Comparison of ENCODE assay signal across 23 mouse cellular contexts in genomic region chr12:91264828-91265355, GRCm38 (mm10).
DNase-seq lines count a peak whose midpoint lies in the region; ATAC-seq and TF ChIP-seq lines count a peak whose summit lies in the region.
"Had no signal": no experiment of that assay in that cellular context is flagged by ENCODE, and none has a peak within 500 bp of the region (broad histone marks: within the 10 kb centered on the region; RNA-seq: fewer than 3 reads in every experiment).

No protein-coding gene starts in this region.

- no peak overlapping the region for H3K27ac ChIP-seq in forebrain, embryonic 11.5 days (ENCODE audit: low read depth, low read length)
- H3K27ac ChIP-seq in forebrain, embryonic 15.5 days (replicated peaks) = no peak overlapping the region
- H3K27ac ChIP-seq in hindbrain, embryonic 11.5 days (ENCODE audit: low read depth, low read length) = no peak overlapping the region
- no peak overlapping the region for H3K27ac ChIP-seq in hindbrain, embryonic 16.5 days (ENCODE audit: low read depth, low read length)
- peak overlapping the region; percentile 39; the same call in 1 of the 2 replicates for H3K27ac ChIP-seq in midbrain, embryonic 13.5 days
- no peak overlapping the region for H3K27ac ChIP-seq in midbrain, embryonic 14.5 days (replicated peaks; ENCODE audit: low read depth, low read length)
- H3K27ac ChIP-seq: heart, adult 2 months; hindbrain, embryonic 15.5 days; intestine, embryonic 15.5 days; layer of hippocampus, adult 2 months; limb, embryonic 13.5 days; lung, embryonic 15.5 days had no signal

- 0 out of 2 replicates have a peak, but pooled peaks have one; percentile 1 for ATAC-seq in forebrain, embryonic 11.5 days (replicated peaks; ENCODE audit: low FRiP score)
- no peak for ATAC-seq in forebrain, embryonic 15.5 days (replicated peaks)
- ATAC-seq in hindbrain, embryonic 11.5 days (ENCODE audit: low FRiP score) = 0 out of 2 replicates have a peak, but pooled peaks have one; percentile 14
- no peak for ATAC-seq in hindbrain, embryonic 16.5 days
- peak; percentile 41 for ATAC-seq in midbrain, embryonic 13.5 days
- ATAC-seq in midbrain, embryonic 14.5 days (ENCODE audit: low FRiP score, low TSS enrichment) = no peak
- ATAC-seq: intestine, embryonic 15.5 days had no signal

- WGBS in forebrain, embryonic 11.5 days = 60% methylated on average over 3 of the region's 3 CpGs
- 26% methylated on average over 3 of the region's 3 CpGs for WGBS in forebrain, embryonic 15.5 days
- 76% methylated on average over 3 of the region's 3 CpGs for WGBS in hindbrain, embryonic 11.5 days
- 48% methylated on average over 3 of the region's 3 CpGs for WGBS in hindbrain, embryonic 16.5 days
- WGBS in midbrain, embryonic 13.5 days = 55% methylated on average over 3 of the region's 3 CpGs
- WGBS in midbrain, embryonic 14.5 days = 43% methylated on average over 3 of the region's 3 CpGs

- no peak for DNase-seq in forebrain, embryonic 11.5 days (ENCODE audit: low spot score)
- no peak for DNase-seq in hindbrain, embryonic 11.5 days (ENCODE audit: low spot score)
- no peak for DNase-seq in midbrain, embryonic 14.5 days
- peak; percentile 54 for DNase-seq in brain, embryonic 14.5 days (ENCODE audit: low read depth)
- DNase-seq in layer of hippocampus, postnatal 10 days (ENCODE audit: low spot score in 2 of 2) = no peak
- DNase-seq: cerebellum, adult 11 months; cerebellum, adult 9-10 months; gastrocnemius, postnatal 14 days; heart, adult 2 months; kidney, adult 2 months; kidney, postnatal 36 days; thymus, postnatal 14 days had no signal

- H3K27me3 ChIP-seq in forebrain, embryonic 11.5 days (ENCODE audit: control insufficient read depth, insufficient read depth, low read length) = no peaks in the 10 kb centered on the region
- no peaks in the 10 kb centered on the region for H3K27me3 ChIP-seq in forebrain, embryonic 15.5 days
- H3K27me3 ChIP-seq in hindbrain, embryonic 11.5 days (ENCODE audit: control insufficient read depth, insufficient read depth, low read length) = no peaks in the 10 kb centered on the region
- H3K27me3 ChIP-seq in hindbrain, embryonic 16.5 days (replicated peaks; ENCODE audit: control insufficient read depth, insufficient read depth, low read length) = no peaks in the 10 kb centered on the region
- no peaks in the 10 kb centered on the region for H3K27me3 ChIP-seq in midbrain, embryonic 13.5 days
- no peaks in the 10 kb centered on the region for H3K27me3 ChIP-seq in midbrain, embryonic 14.5 days (ENCODE audit: control insufficient read depth, insufficient read depth, low read length)
- H3K27me3 ChIP-seq: heart, embryonic 12.5 days; hindbrain, embryonic 15.5 days; intestine, embryonic 15.5 days; limb, embryonic 13.5 days; lung, embryonic 15.5 days had no signal

- H3K9ac ChIP-seq in forebrain, embryonic 11.5 days (ENCODE audit: low read length) = no peak overlapping the region
- no peak overlapping the region for H3K9ac ChIP-seq in forebrain, embryonic 15.5 days (replicated peaks)
- no peak overlapping the region for H3K9ac ChIP-seq in hindbrain, embryonic 11.5 days (ENCODE audit: low read depth, low read length)
- H3K9ac ChIP-seq in hindbrain, embryonic 16.5 days (ENCODE audit: low read depth, low read length) = no peak overlapping the region
- no peak overlapping the region for H3K9ac ChIP-seq in midbrain, embryonic 13.5 days (replicated peaks)
- H3K9ac ChIP-seq in midbrain, embryonic 14.5 days (replicated peaks; ENCODE audit: low read length) = no peak overlapping the region
- H3K9ac ChIP-seq: heart, embryonic 12.5 days; hindbrain, embryonic 15.5 days; intestine, embryonic 15.5 days; limb, embryonic 13.5 days; lung, embryonic 15.5 days had no signal

- no peak for TF ChIP-seq POLR2A in brain, embryonic 14.5 days (IDR thresholded peaks at IDR 0.05; ENCODE audit: borderline replicate concordance, extremely low read depth, insufficient read depth, insufficient read length, poor library complexity, severe bottlenecking)

- H3K36me3 ChIP-seq in forebrain, embryonic 11.5 days (ENCODE audit: control insufficient read depth, insufficient read depth, low read length) = no peaks in the 10 kb centered on the region
- no peaks in the 10 kb centered on the region for H3K36me3 ChIP-seq in forebrain, embryonic 15.5 days
- no peaks in the 10 kb centered on the region for H3K36me3 ChIP-seq in hindbrain, embryonic 11.5 days (ENCODE audit: control insufficient read depth, insufficient read depth, low read length)
- no peaks in the 10 kb centered on the region for H3K36me3 ChIP-seq in hindbrain, embryonic 16.5 days (ENCODE audit: control insufficient read depth, insufficient read depth, low read length)
- no peaks in the 10 kb centered on the region for H3K36me3 ChIP-seq in midbrain, embryonic 13.5 days
- no peaks in the 10 kb centered on the region for H3K36me3 ChIP-seq in midbrain, embryonic 14.5 days (ENCODE audit: control insufficient read depth, insufficient read depth, low read length)
- H3K36me3 ChIP-seq: heart, embryonic 12.5 days; hindbrain, embryonic 15.5 days; intestine, embryonic 15.5 days; limb, embryonic 13.5 days; lung, embryonic 15.5 days had no signal

- H3K4me3 ChIP-seq in forebrain, embryonic 11.5 days (ENCODE audit: low read depth, low read length) = no peak overlapping the region
- no peak overlapping the region for H3K4me3 ChIP-seq in forebrain, embryonic 15.5 days
- H3K4me3 ChIP-seq in hindbrain, embryonic 11.5 days (ENCODE audit: low read depth, low read length) = no peak overlapping the region
- H3K4me3 ChIP-seq in hindbrain, embryonic 16.5 days (ENCODE audit: low read length) = no peak overlapping the region
- no peak overlapping the region for H3K4me3 ChIP-seq in midbrain, embryonic 13.5 days (replicated peaks)
- H3K4me3 ChIP-seq in midbrain, embryonic 14.5 days (replicated peaks; ENCODE audit: low read depth, low read length) = no peak overlapping the region
- H3K4me3 ChIP-seq: heart, adult 2 months; heart, embryonic 12.5 days; hindbrain, embryonic 15.5 days; intestine, embryonic 15.5 days; layer of hippocampus, adult 2 months; limb, embryonic 13.5 days; lung, embryonic 15.5 days had no signal

- H3K4me2 ChIP-seq in forebrain, embryonic 11.5 days (ENCODE audit: low read depth, low read length, severe bottlenecking) = no peak overlapping the region
- no peak overlapping the region for H3K4me2 ChIP-seq in forebrain, embryonic 15.5 days (replicated peaks)
- H3K4me2 ChIP-seq in hindbrain, embryonic 11.5 days (replicated peaks; ENCODE audit: low read depth, low read length) = no peak overlapping the region
- H3K4me2 ChIP-seq in hindbrain, embryonic 16.5 days (ENCODE audit: low read length) = no peak overlapping the region
- H3K4me2 ChIP-seq in midbrain, embryonic 13.5 days (replicated peaks) = no peak overlapping the region
- no peak overlapping the region for H3K4me2 ChIP-seq in midbrain, embryonic 14.5 days (ENCODE audit: low read length)
- H3K4me2 ChIP-seq: heart, embryonic 12.5 days; hindbrain, embryonic 15.5 days; intestine, embryonic 15.5 days; limb, embryonic 13.5 days; liver, embryonic 11.5 days; lung, embryonic 15.5 days had no signal

- no peak for TF ChIP-seq CTCF in brain, embryonic 14.5 days (IDR thresholded peaks at IDR 0.05; ENCODE audit: borderline replicate concordance, extremely low read depth, insufficient read depth, insufficient read length)

- no peaks in the 10 kb centered on the region for H3K9me3 ChIP-seq in forebrain, embryonic 11.5 days (ENCODE audit: control insufficient read depth, low read length)
- H3K9me3 ChIP-seq in forebrain, embryonic 15.5 days = no peaks in the 10 kb centered on the region
- no peaks in the 10 kb centered on the region for H3K9me3 ChIP-seq in hindbrain, embryonic 11.5 days (ENCODE audit: control insufficient read depth, low read length)
- H3K9me3 ChIP-seq in hindbrain, embryonic 16.5 days (ENCODE audit: control insufficient read depth, low read length) = no peaks in the 10 kb centered on the region
- H3K9me3 ChIP-seq in midbrain, embryonic 13.5 days = no peaks in the 10 kb centered on the region
- H3K9me3 ChIP-seq in midbrain, embryonic 14.5 days (ENCODE audit: control insufficient read depth, low read length) = no peaks in the 10 kb centered on the region
- H3K9me3 ChIP-seq: G1E; heart, embryonic 12.5 days; hindbrain, embryonic 15.5 days; intestine, embryonic 15.5 days; limb, embryonic 13.5 days; lung, embryonic 15.5 days had no signal

- H3K4me1 ChIP-seq in forebrain, embryonic 11.5 days (replicated peaks; ENCODE audit: control insufficient read depth, insufficient read depth, low read length) = no peaks in the 10 kb centered on the region
- peaks cover 12% of the 10 kb centered on the region for H3K4me1 ChIP-seq in forebrain, embryonic 15.5 days
- no peaks in the 10 kb centered on the region for H3K4me1 ChIP-seq in hindbrain, embryonic 11.5 days (replicated peaks; ENCODE audit: control insufficient read depth, insufficient read depth, low read length)
- H3K4me1 ChIP-seq in hindbrain, embryonic 16.5 days (ENCODE audit: control insufficient read depth, insufficient read depth, low read depth, low read length) = peaks cover 4% of the 10 kb centered on the region
- H3K4me1 ChIP-seq in midbrain, embryonic 13.5 days (replicated peaks) = peaks cover 14% of the 10 kb centered on the region
- peaks cover 13% of the 10 kb centered on the region for H3K4me1 ChIP-seq in midbrain, embryonic 14.5 days (ENCODE audit: control insufficient read depth, insufficient read depth, low read length)
- H3K4me1 ChIP-seq: intestine, embryonic 15.5 days; limb, embryonic 13.5 days; lung, embryonic 15.5 days had no signal

Comparison
In these comparisons a context has a peak if more than half of its experiments do, and no peak if none do; other contexts are left out.
1. ATAC-seq: peak in forebrain, embryonic 11.5 days (single experiment), hindbrain, embryonic 11.5 days (single experiment) and midbrain, embryonic 13.5 days (single experiment); none in forebrain, embryonic 15.5 days (single experiment), hindbrain, embryonic 16.5 days (single experiment) and midbrain, embryonic 14.5 days (single experiment).